Mouse (Mus musculus) liver, adult 2 months (tissue): ENCODE results near the gene Emx1. TPM values are rescaled to one million over a fixed set of nuclear protein-coding genes. Genes with fewer than 3 reads are reported as not detected.

ENCODE experiments used
- DNase-seq: peaks from one replicate; pipeline ENCODE4 v3.0.0-alpha.2; 2011; ENCODE audit warnings: low read depth, low spot score; ENCODE audit errors: extremely low read depth
- H3K27ac ChIP-seq: fragments of 200-500 bp; replicated peaks from 2 replicates; pipeline ENCODE4 v1.5.1; 2012; ENCODE audit warnings: low read depth, mild to moderate bottlenecking, control low read depth, inconsistent platforms, low read length; ENCODE audit not compliant: insufficient read depth
- H3K27me3 ChIP-seq: fragments of 200-500 bp; 2 replicates; pipeline ENCODE4 v1.6.1; 2012; ENCODE audit warnings: mild to moderate bottlenecking, moderate library complexity, low read length, inconsistent platforms; ENCODE audit not compliant: control insufficient read depth, insufficient read depth
- H3K36me3 ChIP-seq: fragments of 200-500 bp; 2 replicates; pipeline ENCODE4 v1.6.1; 2012; ENCODE audit warnings: low read length, inconsistent platforms; ENCODE audit not compliant: control insufficient read depth, insufficient read depth
- H3K4me1 ChIP-seq: fragments of 200-500 bp; 2 replicates; pipeline ENCODE4 v1.6.1; 2011; ENCODE audit warnings: low read length; ENCODE audit not compliant: control insufficient read depth, insufficient read depth
- H3K4me3 ChIP-seq: fragments of 200-500 bp; 2 replicates; pipeline ENCODE4 v1.5.1; 2011; ENCODE audit warnings: low read depth, mild to moderate bottlenecking, control low read depth, low read length, moderate library complexity; ENCODE audit not compliant: insufficient read depth
- H3K79me2 ChIP-seq: fragments of 200-500 bp; 2 replicates; pipeline ENCODE4 v1.6.1; 2012; ENCODE audit warnings: inconsistent platforms, mild to moderate bottlenecking, low read length, moderate library complexity; ENCODE audit not compliant: control insufficient read depth, insufficient read depth
- H3K9ac ChIP-seq: fragments of 200-500 bp; 2 replicates; pipeline ENCODE4 v1.6.1; 2012; ENCODE audit warnings: low read depth, mild to moderate bottlenecking, control low read depth, inconsistent platforms, low read length
- CTCF ChIP-seq: fragments of 200-500 bp; IDR thresholded peaks from 2 replicates; pipeline ENCODE4 v1.5.1; 2011; ENCODE audit warnings: low read depth, low read length, control low read depth
- POLR2A ChIP-seq: fragments of 200-500 bp; IDR thresholded peaks from 2 replicates; pipeline ENCODE4 v1.6.1; 2011; ENCODE audit warnings: low read length, control low read depth; ENCODE audit not compliant: insufficient read depth; ENCODE audit errors: extremely low read depth
- WGBS: fragments of 180-500 bp; shearing (Covaris S2); methylation state at CpG from one replicate; pipeline ENCODE4 v1.1.7; 2018; 5-methylcytosine and 5-hydroxymethylcytosine counted together
- polyA plus RNA-seq: library from polyadenylated mRNA; depleted of rRNA; stranded (reverse); fragments of >200 nt; gene quantifications from 2 replicates; pipeline ENCODE4 v1.2.3, GENCODE M21; 2012
- total RNA-seq: library from RNA; depleted of rRNA; stranded (reverse); fragments of >200 nt; gene quantifications from 2 replicates; pipeline ENCODE4 v1.2.3, GENCODE M21; 2014

Gene Emx1
- total and polyA plus RNA-seq, 2 experiments: not detected

DNA sequence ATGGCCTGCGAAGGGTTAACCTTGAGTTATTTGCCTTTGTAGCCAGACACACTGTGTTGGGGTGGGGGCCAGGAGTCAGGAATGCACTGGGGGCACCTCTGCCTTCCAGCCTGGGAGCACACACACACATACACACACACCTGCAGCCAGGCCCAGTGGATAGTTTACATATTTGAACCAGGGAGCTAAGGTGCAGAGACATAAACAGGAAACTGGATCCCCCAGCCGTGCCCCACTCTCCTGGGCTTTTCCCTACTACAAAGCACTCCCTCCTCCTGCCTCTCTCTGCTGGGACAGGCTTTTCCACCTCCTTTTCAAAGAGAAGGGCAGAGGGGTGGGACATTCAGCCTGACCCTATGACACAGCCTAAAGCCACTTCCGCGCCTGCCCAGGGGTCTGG lies 33.7 kb downstream of the Emx1 start:
- Histone ChIP-seq H3K27ac (no peak overlapping the region), H3K79me2 (no peaks in the 10 kb centered on the region), H3K4me1 (peaks cover 8% of the 10 kb centered on the region), H3K27me3 (no peaks in the 10 kb centered on the region), H3K4me3 (no peak overlapping the region), H3K9ac (no peak overlapping the region), H3K36me3 (no peaks in the 10 kb centered on the region)
- TF ChIP-seq CTCF: no peak
- TF ChIP-seq POLR2A: no peak
- DNase-seq: no peak
- 85% methylated on average over 4 of the region's 4 CpGs for WGBS

DNA sequence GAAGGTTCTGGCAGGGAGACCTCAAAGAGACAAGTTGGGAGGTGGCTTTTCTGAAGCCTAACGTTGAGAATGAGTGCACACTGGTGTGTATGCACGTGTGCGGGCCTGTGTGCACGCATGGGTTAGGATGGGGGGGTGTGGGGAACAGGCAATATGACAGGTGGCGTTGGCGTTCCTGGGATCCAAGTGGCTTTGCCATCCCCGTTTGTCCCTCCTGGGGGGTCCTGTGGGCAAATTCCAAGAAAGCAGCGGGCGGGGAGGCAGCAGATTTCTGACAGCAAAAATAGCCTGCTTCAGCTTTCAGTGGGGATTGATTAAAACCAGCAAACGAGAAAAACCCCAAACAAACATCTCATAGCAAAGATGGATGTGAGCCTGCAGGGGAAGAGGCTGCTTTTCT lies 35.3 kb downstream of the Emx1 start:
- TF ChIP-seq CTCF (no peak), POLR2A (no peak)
- no peaks in the 10 kb centered on the region for H3K27me3 ChIP-seq
- no peaks in the 10 kb centered on the region for H3K79me2 ChIP-seq
- no peak overlapping the region for H3K27ac ChIP-seq
- H3K36me3 ChIP-seq: 0 out of 2 replicates have a peak, but pooled peaks cover 2% of the 10 kb centered on the region
- H3K4me1 ChIP-seq: peaks cover 8% of the 10 kb centered on the region
- H3K9ac ChIP-seq: no peak overlapping the region
- no peak for DNase-seq
- 96% methylated on average over 10 of the region's 10 CpGs for WGBS
- no peak overlapping the region for H3K4me3 ChIP-seq

DNA sequence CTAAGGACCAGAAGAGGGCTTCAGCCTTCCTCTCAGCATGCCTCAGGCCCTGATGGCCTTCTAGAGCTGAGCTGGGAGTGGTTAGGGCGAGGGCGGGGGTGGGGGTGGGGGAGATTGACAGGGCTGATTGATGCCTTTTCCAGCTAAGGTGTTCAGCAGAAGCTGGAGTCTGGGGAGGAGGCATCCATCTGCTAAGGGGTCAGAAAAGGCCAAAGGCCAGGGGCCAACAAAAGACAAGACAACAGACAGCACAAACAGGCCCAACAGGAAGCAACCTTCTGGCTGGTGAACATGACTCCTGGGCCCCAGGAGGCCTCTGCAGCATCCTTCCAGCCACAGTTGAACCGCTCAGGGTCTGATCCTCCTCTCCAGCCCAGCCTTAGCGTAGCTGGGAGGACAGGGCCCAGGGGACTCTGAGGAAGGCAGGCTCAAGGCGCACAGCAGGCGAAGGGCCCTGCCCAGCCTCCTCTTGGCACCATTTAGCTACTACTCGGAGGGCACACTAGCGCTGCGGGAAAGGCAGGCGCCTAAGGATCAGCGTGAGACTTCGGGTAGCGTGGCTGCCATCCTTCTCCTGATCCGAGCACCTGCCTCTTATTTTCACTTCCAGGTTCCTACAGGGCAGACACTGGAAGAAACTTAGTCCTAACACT lies 36.4 kb downstream of the Emx1 start:
- Histone ChIP-seq H3K4me3 (no peak overlapping the region), H3K9ac (no peak overlapping the region), H3K27me3 (no peaks in the 10 kb centered on the region), H3K36me3 (0 out of 2 replicates have a peak, but pooled peaks cover 2% of the 10 kb centered on the region), H3K79me2 (no peaks in the 10 kb centered on the region), H3K27ac (no peak overlapping the region), H3K4me1 (peaks cover 8% of the 10 kb centered on the region)
- no peak for TF ChIP-seq CTCF
- TF ChIP-seq POLR2A: no peak
- 90% methylated on average over 14 of the region's 14 CpGs for WGBS
- no peak for DNase-seq

DNA sequence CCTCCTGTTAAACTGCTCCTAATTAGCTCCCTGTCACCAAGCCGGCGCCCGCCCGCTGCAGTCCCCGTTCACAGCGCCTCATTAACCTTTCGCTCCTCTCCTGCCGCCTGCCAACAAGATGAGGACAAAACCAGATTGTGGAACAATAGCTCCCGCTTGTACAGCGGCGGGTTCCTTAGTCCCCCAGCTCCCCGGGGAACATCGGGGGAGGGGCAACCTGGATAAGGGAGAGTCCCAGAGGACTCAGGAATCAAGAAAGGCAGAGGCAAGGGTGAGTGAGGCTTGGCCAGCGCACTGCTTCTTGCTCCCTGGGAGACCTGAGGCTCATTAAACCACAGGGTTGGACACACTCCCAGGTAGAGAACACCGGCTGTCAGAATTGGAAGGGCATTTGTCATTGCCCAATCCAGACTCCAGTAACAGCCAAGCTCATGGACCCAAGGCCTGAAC lies 37.2 kb downstream of the Emx1 start:
- peaks cover 8% of the 10 kb centered on the region for H3K4me1 ChIP-seq
- H3K27ac ChIP-seq: no peak overlapping the region
- TF ChIP-seq POLR2A: no peak
- TF ChIP-seq CTCF: no peak
- no peak overlapping the region for H3K4me3 ChIP-seq
- whole genome bisulfite sequencing: 67% methylated on average over 15 of the region's 15 CpGs
- peaks cover 2% of the 10 kb centered on the region; the same call in 1 of the 2 replicates for H3K36me3 ChIP-seq
- no peak overlapping the region for H3K9ac ChIP-seq
- H3K27me3 ChIP-seq: no peaks in the 10 kb centered on the region
- DNase-seq: peak; percentile 82
- no peaks in the 10 kb centered on the region for H3K79me2 ChIP-seq

DNA sequence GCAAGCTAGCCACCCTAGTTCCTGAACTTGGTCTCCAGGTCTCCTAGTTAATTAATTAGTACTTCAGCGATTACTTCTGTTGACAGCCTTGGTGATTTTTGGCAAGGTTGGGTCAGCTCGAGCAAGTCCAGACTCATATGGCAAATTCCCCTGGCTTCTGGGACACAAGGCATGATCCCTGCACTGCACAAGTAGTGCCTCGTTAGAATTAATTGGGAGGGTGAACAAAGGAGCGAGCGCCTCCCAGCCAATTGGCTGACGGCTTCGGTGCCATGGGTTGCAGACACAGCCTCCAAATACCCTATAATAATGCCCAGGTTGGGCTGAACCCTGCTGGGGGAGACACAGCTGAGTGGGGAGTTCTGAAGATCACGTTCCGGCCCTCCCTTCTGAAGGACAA lies 39.3 kb downstream of the Emx1 start:
- H3K9ac ChIP-seq: no peak overlapping the region
- no peaks in the 10 kb centered on the region for H3K79me2 ChIP-seq
- TF ChIP-seq CTCF: no peak
- no peak for TF ChIP-seq POLR2A
- H3K36me3 ChIP-seq: peaks cover 2% of the 10 kb centered on the region; the same call in 1 of the 2 replicates
- no peak for DNase-seq
- no peak overlapping the region for H3K4me3 ChIP-seq
- WGBS: 91% methylated on average over 9 of the region's 9 CpGs
- peaks cover 8% of the 10 kb centered on the region for H3K4me1 ChIP-seq
- no peak overlapping the region for H3K27ac ChIP-seq
- no peaks in the 10 kb centered on the region for H3K27me3 ChIP-seq

DNA sequence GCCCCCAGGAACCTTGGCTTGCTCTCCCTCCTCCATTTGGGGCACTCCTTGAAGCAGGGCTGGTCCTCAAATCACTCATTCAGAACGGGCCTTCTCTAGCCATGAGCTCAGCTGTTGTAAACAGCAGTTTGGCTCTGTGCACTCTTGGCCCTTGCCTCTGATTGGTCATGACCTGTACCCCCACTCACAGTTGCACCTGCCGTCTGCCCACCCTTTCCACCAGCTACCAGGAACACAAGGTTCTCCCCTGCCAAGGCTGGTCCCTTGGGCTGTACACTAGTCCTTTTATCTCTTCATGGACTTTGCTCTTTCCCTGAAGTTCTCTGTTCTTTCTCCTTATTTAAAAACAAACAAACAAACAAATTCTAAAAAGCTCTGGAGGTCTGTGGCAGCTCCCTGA lies 40.3 kb downstream of the Emx1 start:
- DNase-seq: no peak
- Histone ChIP-seq H3K4me1 (peaks cover 8% of the 10 kb centered on the region), H3K9ac (no peak overlapping the region), H3K36me3 (peaks cover 2% of the 10 kb centered on the region; the same call in 1 of the 2 replicates), H3K27ac (no peak overlapping the region), H3K79me2 (no peaks in the 10 kb centered on the region), H3K4me3 (no peak overlapping the region), H3K27me3 (no peaks in the 10 kb centered on the region)
- WGBS: 62% methylated on average over 2 of the region's 2 CpGs
- TF ChIP-seq CTCF: no peak
- TF ChIP-seq POLR2A: no peak
